Mouse (Mus musculus) embryo, embryonic 10 days (tissue): Measurements from ENCODE around the gene Bicra.
A peak's percentile ranks its signal among the peaks of the same experiment; 100 is the strongest.

ENCODE experiments used
- DNase-seq: peaks from one replicate; pipeline ENCODE4 v3.0.0-alpha.2; 2015; ENCODE audit warnings: low spot score

Gene Bicra

DNA sequence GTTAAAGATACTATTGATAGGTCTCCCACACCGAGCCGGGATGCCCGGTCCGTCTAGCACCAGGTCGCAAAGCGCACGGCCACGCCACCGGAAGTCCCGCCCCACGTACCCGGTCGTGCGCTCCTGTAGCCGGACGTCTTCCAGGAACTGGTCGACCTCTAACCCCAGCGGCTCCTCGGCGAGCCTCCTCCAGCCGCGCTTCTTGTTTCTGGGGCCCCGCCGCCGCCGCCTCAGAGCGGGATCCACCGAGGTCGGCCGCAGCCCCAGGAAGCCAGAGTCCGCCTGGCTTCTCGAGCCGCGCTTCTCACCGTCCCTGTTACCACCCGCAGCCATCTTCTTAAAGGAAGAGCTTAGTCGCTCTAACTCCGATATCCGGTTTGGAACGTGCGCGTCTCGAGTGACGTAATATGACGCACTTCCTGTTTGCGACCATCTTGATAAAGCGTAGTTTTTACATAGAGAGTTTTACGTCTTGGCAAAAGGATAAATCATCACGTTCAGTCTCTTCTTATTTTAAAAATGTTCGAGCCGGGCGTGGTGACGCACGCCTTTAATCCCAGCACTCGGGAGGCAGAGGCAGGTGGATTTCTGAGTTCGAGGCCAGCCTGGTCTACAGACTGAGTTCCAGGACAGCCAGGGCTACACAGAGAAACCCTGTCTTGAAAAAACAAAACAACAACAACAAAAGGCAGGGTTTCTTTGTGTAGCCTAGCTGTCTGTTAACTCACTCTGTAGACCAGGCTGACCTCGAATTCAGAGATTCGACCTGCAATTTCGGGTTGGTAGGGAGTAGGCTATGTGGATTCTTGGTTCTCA, 101.8 kb downstream of the Bicra start, which contains the start of gene Nop53:
Nop53 (minus strand) TSS at position 354 of the 816 bp plus-strand sequence.
- DNase-seq, result peak; percentile 100

DNA sequence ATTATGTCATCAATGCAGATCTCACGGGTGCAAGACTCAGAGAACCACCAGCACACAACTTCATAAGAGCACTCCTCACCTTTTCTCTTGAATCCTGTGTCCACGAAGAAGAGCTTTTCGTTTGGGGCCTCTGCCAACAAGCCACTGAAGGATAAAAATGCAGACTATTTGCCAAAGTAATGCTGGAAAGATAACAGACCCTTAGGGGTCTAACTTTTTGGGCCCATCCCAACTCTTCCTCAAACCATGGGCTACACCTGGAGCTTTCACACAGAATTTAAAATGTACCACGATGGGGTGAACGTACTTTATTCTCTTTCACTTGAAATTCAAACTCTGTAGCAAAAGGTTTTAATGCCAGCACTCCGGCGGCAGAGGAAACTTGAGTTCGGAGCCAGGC, 102.5 kb downstream of the Bicra start:
- no peak for DNase-seq

DNA sequence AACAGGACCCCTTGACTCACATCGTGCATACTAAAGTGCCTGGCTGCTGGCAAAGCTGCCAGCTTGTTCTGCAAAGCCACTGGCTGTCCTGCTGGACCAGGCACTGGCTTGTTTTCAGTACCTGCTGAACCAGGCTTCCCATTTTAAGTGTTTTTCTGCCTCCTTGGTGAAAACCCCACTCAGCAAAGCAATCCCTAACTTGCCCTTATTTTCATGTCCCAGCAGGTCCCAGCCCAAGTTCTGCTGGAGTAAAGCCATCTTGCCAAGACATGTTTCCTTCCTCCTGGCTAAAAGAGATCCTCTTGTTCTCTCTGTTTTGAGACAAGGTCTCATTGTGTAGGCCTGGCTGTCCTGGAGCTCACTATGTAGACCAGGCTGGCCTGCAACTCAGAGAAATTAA, 103.4 kb downstream of the Bicra start:
- no peak for DNase-seq

DNA sequence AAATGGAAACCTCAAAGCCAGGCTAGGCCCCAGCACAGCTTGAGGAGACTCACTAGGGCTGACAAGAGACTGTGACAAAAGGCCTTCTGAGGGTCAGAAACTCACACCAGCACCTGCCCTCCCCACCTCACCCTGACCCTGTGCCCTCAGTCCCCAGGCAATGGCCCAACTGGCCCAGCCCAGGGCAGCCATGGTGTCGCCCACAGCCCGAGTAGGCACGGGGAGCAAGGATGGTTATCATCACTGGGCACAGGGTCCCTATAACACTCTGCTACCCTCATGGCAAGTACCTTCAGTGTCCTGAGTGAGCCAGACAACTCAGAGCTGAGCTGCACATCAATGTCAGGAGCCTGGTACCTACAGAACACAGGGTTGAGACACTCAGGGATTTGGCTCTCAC, 109.1 kb downstream of the Bicra start:
- DNase-seq, result no peak

DNA sequence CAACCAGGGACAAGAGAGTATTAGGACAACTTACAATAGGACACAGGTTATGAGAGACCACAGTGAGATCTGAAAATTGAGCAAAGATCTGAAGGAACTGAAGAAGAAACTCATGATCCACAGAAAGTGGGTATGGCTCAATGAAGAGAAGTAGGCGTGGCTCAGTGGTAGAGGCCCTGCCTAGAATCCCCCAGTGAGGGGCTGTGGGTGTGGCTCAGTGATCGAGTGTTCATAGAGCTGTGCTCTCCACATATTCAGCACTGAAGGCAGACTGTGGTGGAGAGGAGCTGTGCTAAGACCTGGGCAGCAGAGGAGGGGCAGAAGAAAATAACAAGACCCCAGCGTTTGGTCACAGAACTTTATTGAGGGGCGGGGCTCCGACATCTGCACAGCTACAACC, 110.2 kb downstream of the Bicra start:
- DNase-seq, result no peak

DNA sequence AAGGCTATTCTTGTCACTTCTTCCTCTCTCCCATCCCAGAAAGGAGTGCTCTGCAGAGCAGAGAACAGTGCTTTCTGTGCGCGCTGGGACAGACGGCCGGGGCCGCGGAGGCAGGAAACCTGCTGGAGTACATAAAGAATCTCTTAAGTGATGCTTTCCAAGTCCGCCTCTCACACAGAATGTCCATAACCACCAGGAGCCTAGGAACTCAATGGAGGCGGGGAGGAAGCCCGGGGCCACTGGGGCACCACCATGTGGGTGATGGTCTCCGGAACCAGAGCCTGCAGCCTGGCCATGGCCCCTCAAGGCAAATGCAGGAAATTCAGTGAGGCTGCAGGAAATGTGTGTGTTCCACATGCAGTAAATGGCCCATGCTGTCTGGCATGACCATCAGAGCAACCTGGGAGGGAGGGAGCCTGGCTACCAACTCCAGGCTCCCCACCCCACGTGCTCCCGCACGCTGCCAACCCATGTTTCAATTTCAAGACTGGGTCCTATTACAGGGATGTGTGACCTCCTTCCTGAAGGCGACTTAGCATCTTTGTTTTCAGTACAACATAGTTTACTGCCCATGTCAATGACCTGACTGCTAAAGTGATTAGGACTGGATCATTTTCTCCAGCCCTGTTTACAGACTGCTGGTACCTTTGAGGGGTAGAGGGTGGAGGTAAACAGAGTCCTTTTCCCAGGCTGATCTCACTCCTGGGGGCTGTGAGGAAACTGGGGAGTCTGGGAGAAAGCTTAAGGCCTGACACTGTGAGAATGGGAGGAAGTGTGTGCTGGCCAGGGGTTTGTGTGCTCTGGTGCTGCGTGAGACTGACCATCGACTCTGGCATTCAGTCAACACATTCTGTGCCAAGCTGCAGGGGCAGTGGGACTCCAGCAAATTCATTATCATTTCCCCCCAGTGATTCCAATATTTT, 114.0 kb downstream of the Bicra start:
- DNase-seq, result no peak

DNA sequence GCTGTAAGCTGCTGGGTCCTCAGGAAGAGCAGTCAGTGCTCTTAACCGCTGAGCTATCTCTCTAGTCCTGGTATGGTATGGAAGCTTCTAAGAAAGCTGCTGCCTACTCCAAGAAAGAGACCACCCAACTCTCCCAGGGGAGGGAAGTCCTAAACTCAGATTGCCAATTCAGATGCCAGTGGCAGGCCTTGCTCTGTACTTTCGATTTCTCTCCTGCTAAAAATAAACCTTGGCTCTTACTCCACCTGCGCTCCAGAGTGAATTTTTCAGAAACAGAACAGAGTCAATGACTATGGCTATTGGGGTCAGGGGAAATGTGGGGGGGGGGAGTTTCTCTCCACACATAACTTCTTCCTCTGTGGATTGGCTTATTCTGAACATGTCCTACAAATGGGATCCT, 116.1 kb downstream of the Bicra start:
- no peak for DNase-seq

DNA sequence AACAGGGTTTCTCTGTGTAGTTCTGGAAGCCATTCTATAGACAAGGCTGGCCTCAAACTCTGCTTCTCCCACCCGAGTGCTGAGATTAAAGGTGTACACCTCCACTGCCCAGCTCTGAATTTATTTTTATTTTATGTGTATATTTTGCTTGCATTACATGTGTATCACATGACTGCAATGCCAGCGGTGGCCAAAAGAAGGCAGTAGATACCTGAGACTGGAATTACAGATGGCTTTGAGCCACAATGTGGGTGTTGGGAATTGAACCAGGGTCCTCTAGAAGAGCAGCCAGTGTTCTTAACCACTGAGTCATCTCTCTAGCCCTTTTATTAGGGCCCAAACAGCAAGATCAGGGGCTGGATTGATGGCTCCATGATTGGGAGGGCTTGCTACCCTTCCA, 117.2 kb downstream of the Bicra start:
- no peak for DNase-seq

DNA sequence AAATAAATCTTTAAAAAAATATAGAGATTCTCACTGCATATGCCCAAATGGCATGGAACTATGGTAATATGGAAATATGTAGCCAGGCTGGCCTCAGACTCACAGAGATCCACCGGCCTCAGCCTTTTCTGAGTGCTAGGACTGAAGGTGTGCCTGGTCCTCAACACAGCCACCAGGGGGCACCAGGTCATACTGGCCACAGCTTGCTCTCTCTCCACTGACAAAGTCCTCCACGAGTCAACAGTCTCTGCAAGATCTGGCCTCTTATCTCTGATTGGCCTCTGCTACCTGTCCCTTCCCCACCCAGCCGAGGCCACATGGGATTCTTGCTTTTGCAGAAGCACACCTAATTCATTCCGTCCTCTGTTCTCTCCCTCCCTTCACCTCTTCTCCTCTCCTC, 117.8 kb downstream of the Bicra start:
- peak; percentile 74 for DNase-seq

DNA sequence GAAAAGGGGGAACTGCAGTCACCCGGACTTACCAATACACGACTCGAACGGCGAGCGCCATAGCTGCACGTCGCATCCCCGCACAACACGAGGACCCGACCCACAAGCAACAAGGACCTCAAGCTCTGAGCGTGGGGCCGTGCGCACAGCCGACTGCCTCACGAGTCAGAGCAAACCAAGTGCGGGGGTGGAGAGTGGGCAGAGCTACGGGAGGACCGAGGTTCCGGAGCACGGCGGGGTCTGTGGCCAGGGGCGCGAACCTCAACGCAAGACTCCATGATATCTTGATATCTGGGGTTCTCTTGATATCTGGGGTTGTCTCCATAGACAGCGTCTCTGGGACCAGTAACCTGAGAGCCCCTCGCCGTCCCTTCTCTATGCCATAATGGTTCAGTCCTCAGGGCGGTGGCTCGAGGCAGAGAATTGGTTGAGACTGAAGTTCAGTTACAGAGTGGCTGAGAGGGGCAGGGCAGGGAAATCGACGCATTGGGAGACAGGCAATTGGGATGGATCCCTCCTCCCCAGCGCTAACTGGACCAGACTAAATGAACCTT, 125.4 kb downstream of the Bicra start, which contains the start of gene Selenow:
Selenow (minus strand) TSS at position 183 of the 554 bp plus-strand sequence.
- peak; percentile 96 for DNase-seq

DNA sequence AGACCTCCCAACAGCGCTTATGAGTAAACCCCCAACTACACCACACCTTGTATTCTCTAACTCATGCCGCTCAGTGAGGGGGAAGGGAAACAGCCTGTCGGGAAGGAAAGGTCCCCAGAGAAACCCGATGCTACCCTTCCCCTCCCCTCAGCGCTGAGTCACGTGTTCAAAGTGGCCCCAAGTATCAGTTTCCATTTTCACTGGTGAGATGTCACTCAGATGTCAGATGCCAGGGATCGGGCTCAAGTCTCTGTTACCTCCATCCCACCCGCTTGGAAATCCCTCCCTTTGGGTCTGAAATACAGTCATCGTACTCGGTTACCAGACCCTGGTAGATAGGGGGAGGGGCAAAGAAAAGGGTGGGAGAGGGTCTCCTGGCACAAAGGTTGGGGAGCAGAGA, 125.9 kb downstream of the Bicra start:
- DNase-seq, result peak; percentile 82
